Mouse (Mus musculus): ENCODE data around the gene Gm9913. TPM values are rescaled to one million over a fixed set of nuclear protein-coding genes. Genes with fewer than 3 reads are reported as not detected.

Gene Gm9913
- polyA plus RNA-seq, 1 experiment from 2014 or later: 0.32 TPM

DNA sequence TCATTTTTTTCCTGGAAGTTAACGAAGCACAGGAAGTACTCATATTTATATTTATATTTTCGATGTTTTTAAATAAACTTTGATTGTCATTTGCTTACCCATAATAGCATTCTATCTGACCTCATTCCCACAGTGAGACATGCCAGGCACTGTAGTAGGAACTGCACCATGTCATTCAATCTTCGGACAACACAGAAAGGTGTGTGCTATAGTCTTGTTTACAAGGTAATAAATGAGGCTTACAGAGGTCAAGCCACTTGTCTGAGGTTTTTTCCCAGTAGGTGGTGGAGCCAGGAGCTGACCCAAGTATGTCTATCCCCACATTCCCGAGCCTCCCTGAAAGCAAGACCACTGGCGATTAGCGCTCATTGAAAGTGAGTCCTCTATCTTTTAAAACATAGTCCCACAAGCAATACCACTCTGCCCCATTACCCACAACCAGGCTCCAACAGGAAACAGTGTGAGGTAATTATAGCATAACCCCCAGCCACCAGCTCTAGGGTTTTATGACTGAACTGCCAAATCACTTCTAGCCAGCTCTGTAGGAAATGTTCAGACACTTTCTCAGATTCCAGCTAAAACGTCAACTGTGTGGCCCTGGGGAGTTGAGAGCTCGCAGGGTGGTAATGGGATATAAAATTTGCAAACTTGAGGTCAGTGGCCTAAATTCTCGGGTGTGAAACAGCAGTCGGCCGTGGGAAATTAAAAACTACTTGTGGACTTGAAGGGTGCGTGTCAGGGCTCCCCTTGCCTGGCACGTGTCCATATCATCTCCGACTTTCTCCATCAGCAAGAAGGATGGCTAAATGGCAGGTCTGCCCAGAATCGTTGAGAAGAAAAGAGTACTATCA is 12.6 kb upstream of the Gm9913 start:
- WGBS: 53% methylated on average over 15 of the region's 15 CpGs

DNA sequence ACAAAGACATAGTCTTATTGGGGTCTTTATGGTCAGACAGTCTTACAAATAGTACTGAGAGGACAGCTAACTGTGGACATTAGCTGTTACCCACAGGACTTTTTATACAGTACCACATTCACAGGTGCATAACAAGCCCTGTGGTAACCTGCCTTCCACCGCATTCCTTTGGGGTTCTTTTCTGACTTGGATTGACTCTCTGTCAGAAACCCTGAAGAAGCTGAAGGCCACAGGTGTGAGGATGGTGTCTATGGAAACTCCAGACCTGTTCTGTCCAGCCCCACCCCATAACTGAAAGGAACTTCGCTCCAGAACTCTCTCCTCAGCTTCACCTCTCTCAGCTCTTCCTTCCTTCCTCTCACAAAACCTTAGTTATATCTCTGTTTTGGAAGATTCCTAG is 10.6 kb upstream of the Gm9913 start:
- no peak overlapping the region for H3K9ac ChIP-seq (ENCODE audit: low read length)
- WGBS: 88% methylated on average over 2 of the region's 2 CpGs

More for the DNA sequence above, 12.6 kb upstream of the Gm9913 start:
- Histone ChIP-seq H3K27me3 (ENCODE audit: control insufficient read depth, insufficient read depth, low read length) (no peaks in the 10 kb centered on the region), H3K4me2 (ENCODE audit: low read depth, low read length) (no peak overlapping the region), H3K4me3 (ENCODE audit: low read length) (no peak overlapping the region), H3K9me3 (replicated peaks; ENCODE audit: control insufficient read depth, low read length) (no peaks in the 10 kb centered on the region), H3K4me1 (ENCODE audit: control insufficient read depth, insufficient read depth, low read length) (peaks cover 11% of the 10 kb centered on the region), H3K27ac (ENCODE audit: low read length) (no peak overlapping the region), H3K9ac (ENCODE audit: low read length) (no peak overlapping the region), H3K36me3 (ENCODE audit: control insufficient read depth, insufficient read depth) (peaks cover 3% of the 10 kb centered on the region; the same call in 1 of the 2 replicates)
- ATAC-seq (replicated peaks; ENCODE audit: extremely low read depth, insufficient read depth, low FRiP score): no peak

DNA sequence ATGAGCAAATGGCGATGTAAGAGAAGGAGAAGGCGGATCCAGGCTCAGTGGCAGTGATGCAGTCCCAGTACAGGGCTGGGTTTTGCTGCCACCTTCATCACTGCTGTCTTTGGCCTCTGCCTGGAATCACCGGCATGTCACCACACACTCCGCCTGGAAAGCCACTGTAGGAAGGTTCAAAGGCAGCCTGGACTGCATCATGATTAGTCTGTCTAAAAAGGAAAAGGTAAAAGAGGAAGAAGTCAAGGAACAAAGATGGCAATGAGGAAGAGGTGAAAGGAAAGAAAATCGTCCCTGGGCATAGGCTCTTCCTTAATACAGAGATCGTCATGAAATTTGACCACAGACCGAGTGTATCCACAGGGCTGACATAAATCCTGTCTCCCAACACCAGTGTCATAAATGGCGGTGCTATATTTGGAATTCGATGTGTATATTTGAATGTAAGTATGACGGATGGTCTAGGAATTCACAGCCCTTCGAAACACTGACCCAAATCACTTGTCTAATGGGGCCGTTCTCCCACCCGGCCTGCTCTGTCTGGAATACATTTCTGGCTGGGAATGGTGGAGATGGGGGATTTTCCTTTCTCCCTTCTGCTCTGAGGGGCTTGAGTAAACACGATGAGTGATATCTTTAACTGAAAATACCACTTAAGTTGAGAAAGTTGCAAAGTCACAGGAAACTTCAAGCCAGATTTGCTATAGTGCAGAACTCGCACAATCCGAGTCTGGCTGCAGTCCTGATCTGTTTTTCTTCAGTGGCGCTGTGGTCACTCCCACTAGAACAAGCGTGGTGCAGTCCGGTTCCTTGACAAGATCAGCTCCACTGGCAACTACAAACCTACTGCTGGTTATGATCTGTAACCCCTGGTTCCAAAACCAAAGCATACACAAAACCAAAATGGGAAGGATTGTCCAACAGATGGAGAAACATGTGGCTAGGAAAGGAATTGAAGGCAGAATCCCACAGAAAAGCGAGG is 9.8 kb upstream of the Gm9913 start:
- Histone ChIP-seq H3K4me1 (ENCODE audit: control insufficient read depth, insufficient read depth, low read length) (peaks cover 14% of the 10 kb centered on the region), H3K4me2 (ENCODE audit: low read depth, low read length) (no peak overlapping the region), H3K36me3 (ENCODE audit: control insufficient read depth, insufficient read depth) (peaks cover 3% of the 10 kb centered on the region; the same call in 1 of the 2 replicates), H3K27me3 (ENCODE audit: control insufficient read depth, insufficient read depth, low read length) (no peaks in the 10 kb centered on the region), H3K9ac (ENCODE audit: low read length) (no peak overlapping the region), H3K4me3 (ENCODE audit: low read length) (no peak overlapping the region), H3K27ac (ENCODE audit: low read length) (0 out of 2 replicates have a peak overlapping the region, but pooled peaks have one; percentile 18), H3K9me3 (replicated peaks; ENCODE audit: control insufficient read depth, low read length) (no peaks in the 10 kb centered on the region)
- no peak for ATAC-seq (replicated peaks; ENCODE audit: extremely low read depth, insufficient read depth, low FRiP score)
- WGBS: 57% methylated on average over 20 of the region's 20 CpGs

More for the DNA sequence above, 10.6 kb upstream of the Gm9913 start:
- H3K27ac ChIP-seq (ENCODE audit: low read length): no peak overlapping the region
- no peaks in the 10 kb centered on the region for H3K9me3 ChIP-seq (replicated peaks; ENCODE audit: control insufficient read depth, low read length)
- peaks cover 3% of the 10 kb centered on the region; the same call in 1 of the 2 replicates for H3K36me3 ChIP-seq (ENCODE audit: control insufficient read depth, insufficient read depth)
- peaks cover 14% of the 10 kb centered on the region for H3K4me1 ChIP-seq (ENCODE audit: control insufficient read depth, insufficient read depth, low read length)
- no peak overlapping the region for H3K4me3 ChIP-seq (ENCODE audit: low read length)
- no peak overlapping the region for H3K4me2 ChIP-seq (ENCODE audit: low read depth, low read length)
- ATAC-seq (replicated peaks; ENCODE audit: extremely low read depth, insufficient read depth, low FRiP score): no peak
- no peaks in the 10 kb centered on the region for H3K27me3 ChIP-seq (ENCODE audit: control insufficient read depth, insufficient read depth, low read length)

DNA sequence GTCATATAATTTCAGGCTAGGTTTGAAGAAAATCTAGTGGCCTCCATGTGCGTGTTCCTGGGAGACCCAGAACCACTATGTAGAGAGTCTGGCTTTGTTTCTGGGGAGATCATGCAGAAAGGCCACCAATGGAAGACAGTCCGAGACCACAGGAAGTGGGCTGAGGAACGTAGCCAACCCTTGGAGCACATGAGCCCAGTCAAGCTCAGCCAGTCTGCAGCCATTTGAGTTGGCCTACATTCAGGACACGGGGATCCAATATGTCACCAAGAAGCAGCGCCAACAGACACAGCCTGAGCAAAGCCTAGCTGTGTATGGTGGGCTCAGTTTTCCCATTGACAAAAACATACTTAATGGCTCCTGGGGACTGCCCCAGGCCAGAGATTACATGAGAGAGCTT is 8.2 kb upstream of the Gm9913 start:
- Histone ChIP-seq H3K4me1 (ENCODE audit: control insufficient read depth, insufficient read depth, low read length) (peaks cover 14% of the 10 kb centered on the region), H3K4me2 (ENCODE audit: low read depth, low read length) (no peak overlapping the region), H3K36me3 (ENCODE audit: control insufficient read depth, insufficient read depth) (peaks cover 3% of the 10 kb centered on the region; the same call in 1 of the 2 replicates), H3K9ac (ENCODE audit: low read length) (no peak overlapping the region), H3K27me3 (ENCODE audit: control insufficient read depth, insufficient read depth, low read length) (no peaks in the 10 kb centered on the region), H3K4me3 (ENCODE audit: low read length) (no peak overlapping the region), H3K27ac (ENCODE audit: low read length) (peak overlapping the region; percentile 31; the same call in 1 of the 2 replicates), H3K9me3 (replicated peaks; ENCODE audit: control insufficient read depth, low read length) (no peaks in the 10 kb centered on the region)
- ATAC-seq (replicated peaks; ENCODE audit: extremely low read depth, insufficient read depth, low FRiP score): no peak
- 81% methylated on average over 5 of the region's 5 CpGs for WGBS

DNA sequence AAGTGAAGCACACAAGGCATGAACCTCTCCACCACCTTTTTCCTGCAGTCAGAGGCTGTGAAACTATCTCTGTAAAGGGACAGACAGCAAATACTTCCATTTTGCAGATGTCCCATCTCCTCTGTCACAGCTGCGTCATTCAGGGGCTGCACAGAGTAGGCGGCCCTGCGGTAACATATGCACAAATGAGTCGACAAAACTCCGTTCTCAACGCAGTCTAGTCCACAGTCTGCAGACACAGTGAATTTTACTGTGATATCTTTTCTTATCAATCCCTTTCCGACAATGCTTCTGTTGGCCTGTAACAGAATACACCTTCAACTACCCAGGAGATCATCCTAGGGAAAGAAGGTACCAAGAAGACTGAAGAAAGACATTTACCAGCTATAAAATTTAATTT is 6.7 kb upstream of the Gm9913 start:
- Histone ChIP-seq H3K4me2 (ENCODE audit: low read depth, low read length) (no peak overlapping the region), H3K27me3 (ENCODE audit: control insufficient read depth, insufficient read depth, low read length) (no peaks in the 10 kb centered on the region), H3K4me3 (ENCODE audit: low read length) (no peak overlapping the region), H3K9me3 (replicated peaks; ENCODE audit: control insufficient read depth, low read length) (no peaks in the 10 kb centered on the region), H3K9ac (ENCODE audit: low read length) (no peak overlapping the region), H3K27ac (ENCODE audit: low read length) (no peak overlapping the region), H3K36me3 (ENCODE audit: control insufficient read depth, insufficient read depth) (peaks cover 3% of the 10 kb centered on the region; the same call in 1 of the 2 replicates), H3K4me1 (ENCODE audit: control insufficient read depth, insufficient read depth, low read length) (peaks cover 7% of the 10 kb centered on the region)
- 73% methylated on average over 7 of the region's 7 CpGs for WGBS
- ATAC-seq (replicated peaks; ENCODE audit: extremely low read depth, insufficient read depth, low FRiP score): no peak

DNA sequence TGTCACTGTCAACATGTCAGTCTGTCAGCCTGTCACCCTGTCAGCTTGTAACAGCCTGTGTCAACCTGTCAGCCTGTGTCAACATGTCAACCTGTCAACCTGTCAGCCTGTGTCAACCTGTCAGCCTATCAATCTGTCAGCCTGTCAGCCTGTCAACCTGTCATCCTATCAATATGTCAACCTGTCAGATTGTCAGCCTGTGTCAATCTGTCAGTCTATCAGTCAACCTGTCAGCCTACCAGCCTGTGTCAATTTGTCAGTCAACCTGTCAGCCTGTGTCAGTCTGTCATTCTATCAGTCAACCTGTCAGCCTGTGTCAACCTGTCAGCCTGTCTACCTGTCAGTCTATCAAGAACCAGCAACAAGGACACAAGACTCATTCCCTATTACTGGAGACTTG is 3.4 kb upstream of the Gm9913 start:
- peaks cover 3% of the 10 kb centered on the region; the same call in 1 of the 2 replicates for H3K36me3 ChIP-seq (ENCODE audit: control insufficient read depth, insufficient read depth)
- H3K4me1 ChIP-seq (ENCODE audit: control insufficient read depth, insufficient read depth, low read length): peaks cover 11% of the 10 kb centered on the region; the same call in 1 of the 2 replicates
- H3K9ac ChIP-seq (ENCODE audit: low read length): no peak overlapping the region
- no peak overlapping the region for H3K4me3 ChIP-seq (ENCODE audit: low read length)
- H3K27me3 ChIP-seq (ENCODE audit: control insufficient read depth, insufficient read depth, low read length): no peaks in the 10 kb centered on the region; the same call in 1 of the 2 replicates
- no peaks in the 10 kb centered on the region for H3K9me3 ChIP-seq (replicated peaks; ENCODE audit: control insufficient read depth, low read length)
- H3K27ac ChIP-seq (ENCODE audit: low read length): no peak overlapping the region
- no peak overlapping the region for H3K4me2 ChIP-seq (ENCODE audit: low read depth, low read length)
- no peak for ATAC-seq (replicated peaks; ENCODE audit: extremely low read depth, insufficient read depth, low FRiP score)

DNA sequence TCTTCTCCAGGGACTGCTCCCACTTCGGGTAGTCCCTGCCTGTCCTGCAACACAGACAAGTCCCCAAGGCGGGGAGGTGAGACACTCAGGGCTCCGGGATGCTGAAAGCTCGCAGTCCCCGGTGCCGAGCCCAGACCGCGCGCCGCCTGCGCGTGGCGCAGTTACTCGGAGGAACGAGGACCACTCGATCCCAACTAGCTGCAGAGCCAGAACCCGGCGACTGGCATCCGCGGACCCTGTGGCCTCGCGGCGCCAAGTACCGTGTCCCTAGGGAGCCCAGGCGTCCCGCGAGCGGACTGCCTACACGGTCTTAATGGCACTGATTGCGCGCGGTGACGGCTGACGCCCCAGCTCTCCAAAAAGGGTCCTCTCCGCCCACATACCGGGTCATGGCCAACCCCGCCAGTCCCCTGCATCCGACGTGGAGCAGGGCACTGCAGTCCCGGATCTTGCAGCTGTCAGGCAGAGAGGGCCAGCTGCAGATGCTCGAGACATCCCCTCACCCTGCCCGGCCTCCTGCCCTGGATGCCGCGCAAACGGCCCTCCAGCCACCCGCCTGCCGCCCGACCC is 942 bp downstream of the Gm9913 start:
- peaks cover 5% of the 10 kb centered on the region; the same call in 1 of the 2 replicates for H3K27me3 ChIP-seq (ENCODE audit: control insufficient read depth, insufficient read depth, low read length)
- no peaks in the 10 kb centered on the region for H3K9me3 ChIP-seq (replicated peaks; ENCODE audit: control insufficient read depth, low read length)
- H3K27ac ChIP-seq (ENCODE audit: low read length): peak overlapping the region; percentile 88
- peak; percentile 56 for ATAC-seq (replicated peaks; ENCODE audit: extremely low read depth, insufficient read depth, low FRiP score)
- peak overlapping the region; percentile 98 for H3K4me2 ChIP-seq (ENCODE audit: low read depth, low read length)
- H3K4me1 ChIP-seq (ENCODE audit: control insufficient read depth, insufficient read depth, low read length): peaks cover 11% of the 10 kb centered on the region; the same call in 1 of the 2 replicates
- H3K9ac ChIP-seq (ENCODE audit: low read length): peak overlapping the region; percentile 83
- no peaks in the 10 kb centered on the region for H3K36me3 ChIP-seq (ENCODE audit: control insufficient read depth, insufficient read depth)
- H3K4me3 ChIP-seq (ENCODE audit: low read length): peak overlapping the region; percentile 69
- WGBS: under 1% methylated on average over 48 of the region's 48 CpGs

DNA sequence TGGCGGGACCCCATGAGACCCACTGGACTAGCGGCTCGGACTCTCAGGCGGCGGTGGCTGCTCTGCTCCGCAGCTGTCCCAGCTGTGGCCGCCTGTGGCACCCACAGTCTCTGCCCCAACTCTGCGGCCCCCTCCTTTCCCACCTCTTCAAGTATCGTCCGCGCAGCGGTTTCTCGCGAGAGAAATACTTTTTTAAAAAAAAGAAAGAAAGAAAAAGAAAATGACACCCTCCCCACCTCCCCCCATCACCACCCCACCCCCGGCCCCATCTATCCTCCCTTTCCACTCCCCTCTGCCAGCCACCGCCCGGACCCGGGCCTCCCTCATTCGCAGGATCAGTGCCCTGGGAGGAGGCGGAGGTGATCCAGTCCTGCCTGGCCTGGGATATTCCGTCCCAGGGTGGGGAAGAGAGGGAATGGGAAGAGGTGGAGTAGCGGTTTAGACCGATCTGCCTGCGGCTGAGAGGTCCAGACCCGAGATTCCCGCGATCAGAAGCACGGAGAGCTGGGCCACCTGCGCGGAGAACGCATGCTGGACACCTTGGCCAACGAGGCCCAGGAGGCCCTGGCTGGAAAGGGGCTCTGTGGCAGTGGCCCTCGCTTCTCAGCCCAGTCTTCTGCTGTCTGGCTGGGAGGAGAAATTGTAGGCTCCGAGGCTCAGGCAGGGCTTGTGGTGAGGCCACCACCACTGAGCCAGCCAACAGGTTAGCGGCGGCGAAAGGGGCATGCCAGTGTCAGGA is 1.6 kb downstream of the Gm9913 start:
- ATAC-seq (replicated peaks; ENCODE audit: extremely low read depth, insufficient read depth, low FRiP score): peak; percentile 85

More for the DNA sequence above, 1.6 kb downstream of the Gm9913 start:
- Histone ChIP-seq H3K27me3 (ENCODE audit: control insufficient read depth, insufficient read depth, low read length) (peaks cover 5% of the 10 kb centered on the region; the same call in 1 of the 2 replicates), H3K4me1 (ENCODE audit: control insufficient read depth, insufficient read depth, low read length) (peaks cover 11% of the 10 kb centered on the region; the same call in 1 of the 2 replicates), H3K36me3 (ENCODE audit: control insufficient read depth, insufficient read depth) (no peaks in the 10 kb centered on the region), H3K4me2 (ENCODE audit: low read depth, low read length) (peak overlapping the region; percentile 98), H3K4me3 (ENCODE audit: low read length) (peak overlapping the region; percentile 69), H3K9me3 (replicated peaks; ENCODE audit: control insufficient read depth, low read length) (no peaks in the 10 kb centered on the region), H3K9ac (ENCODE audit: low read length) (peak overlapping the region; percentile 83), H3K27ac (ENCODE audit: low read length) (peak overlapping the region; percentile 88)
- 2% methylated on average over 37 of the region's 37 CpGs for WGBS
